Mouse (Mus musculus) G1E-ER4 (cell line): ENCODE data around the gene Acta1. TPM values are rescaled to one million over a fixed set of nuclear protein-coding genes. Genes with fewer than 3 reads are reported as not detected.

Experiments used
- GATA1 ChIP-seq: IDR thresholded peaks from one replicate; pipeline ENCODE4 v1.8.0; 2012; ENCODE audit warnings: low read length, inconsistent platforms
- polyA plus RNA-seq: library from polyadenylated mRNA; stranded (reverse); fragments of >175 nt; gene quantifications from 2 replicates; pipeline ENCODE4 v1.2.3, GENCODE M21; 2012

Gene Acta1
- polyA plus RNA-seq, 1 experiment, result not detected

- TF ChIP-seq GATA1, result no peak
These were observed 2.5 kb downstream of the Acta1 start for GRCm38 (mm10) chr8:123891883-123892585.

- no peak for TF ChIP-seq GATA1
These were observed 3.3 kb downstream of the Acta1 start for GRCm38 (mm10) chr8:123891271-123891670.

DNA sequence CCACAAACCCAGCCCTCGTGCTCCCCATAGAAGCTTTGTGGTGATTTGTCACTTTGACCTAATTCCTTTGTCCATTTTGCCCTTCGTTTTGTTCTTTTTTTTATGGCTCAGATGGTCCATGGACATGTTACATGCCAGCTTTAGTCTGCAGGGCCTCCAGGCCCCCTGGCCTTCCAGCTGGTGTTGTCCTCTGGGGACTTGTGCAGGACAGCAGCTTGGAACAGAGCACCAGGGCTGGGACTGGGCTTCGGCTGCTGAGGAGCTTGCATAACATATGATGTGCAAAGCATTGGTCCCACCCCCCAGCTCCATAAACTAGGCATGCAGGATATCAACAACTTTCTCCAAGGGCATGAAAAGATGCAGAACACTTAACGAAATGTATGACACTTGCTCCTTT lies 4.8 kb downstream of the Acta1 start:
- TF ChIP-seq GATA1, result no peak

GRCm38 (mm10) chr8:123887956-123888355 lies 6.6 kb downstream of the Acta1 start:
- TF ChIP-seq GATA1, result no peak

DNA sequence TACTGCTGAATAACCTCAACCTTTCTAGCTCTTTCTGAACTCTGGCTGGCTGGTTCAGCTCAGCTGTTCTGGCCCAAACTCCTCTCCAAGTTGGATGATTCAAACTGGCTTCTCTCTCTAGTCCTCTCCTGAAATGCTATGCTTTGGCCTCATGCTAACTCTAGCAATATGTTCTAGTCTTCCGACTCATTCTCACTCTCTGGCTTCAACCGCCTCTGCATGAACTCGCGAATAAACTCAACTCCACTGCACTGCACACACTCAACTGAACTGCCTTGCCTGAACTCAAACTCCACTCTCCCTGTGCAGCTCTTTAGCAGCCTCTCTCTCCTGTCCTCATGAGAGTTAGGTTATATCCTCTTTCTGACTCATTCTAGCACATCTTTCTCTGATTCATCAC lies 7.4 kb downstream of the Acta1 start:
- TF ChIP-seq GATA1, result no peak

DNA sequence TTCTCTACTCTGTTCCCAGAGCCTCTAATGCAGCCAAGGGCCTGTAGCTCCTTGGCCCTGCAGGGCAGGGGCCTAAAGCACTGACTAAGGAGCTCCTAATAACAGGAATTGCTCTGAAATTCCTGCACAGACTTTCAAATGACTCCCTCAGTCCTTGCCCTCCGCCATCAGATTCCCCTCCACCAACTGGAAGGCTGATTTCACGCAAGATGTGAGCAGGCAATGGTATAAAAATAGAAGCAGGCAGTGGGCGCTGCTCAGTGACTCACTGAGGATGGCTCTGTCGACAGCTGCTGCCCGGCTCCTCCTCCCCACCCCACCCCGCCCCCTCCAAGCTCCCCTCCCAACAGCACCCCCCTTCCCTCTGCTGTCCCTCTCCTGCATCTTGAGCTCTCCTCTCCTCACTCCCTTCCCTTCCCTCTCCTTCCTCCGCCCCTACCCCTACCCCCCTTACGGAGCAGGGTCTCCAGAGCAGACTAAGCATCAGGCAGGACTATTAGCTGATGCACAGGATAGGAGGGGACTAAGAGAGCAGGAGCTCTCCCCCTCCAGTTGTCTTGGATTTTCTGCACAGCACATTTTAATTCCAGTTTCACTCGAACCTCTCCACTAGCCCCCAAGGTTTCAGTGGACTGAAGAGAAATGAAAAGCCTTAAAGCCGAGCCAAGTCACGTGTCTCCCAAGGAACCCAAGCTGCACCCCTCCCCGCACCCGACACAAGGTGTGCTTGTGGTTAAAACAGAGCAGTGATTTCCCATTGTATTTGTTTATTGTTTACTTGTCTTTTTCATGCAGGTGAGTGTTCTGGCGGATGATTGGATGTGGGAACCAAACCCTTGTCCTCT lies 9.6 kb downstream of the Acta1 start:
- no peak for TF ChIP-seq GATA1

- no peak for TF ChIP-seq GATA1
These were observed 11.5 kb downstream of the Acta1 start for GRCm38 (mm10) chr8:123883094-123883493.

- no peak for TF ChIP-seq GATA1
These were observed 12.1 kb downstream of the Acta1 start for GRCm38 (mm10) chr8:123882412-123882811.

GRCm38 (mm10) chr8:123880821-123881350 lies 13.7 kb downstream of the Acta1 start:
- no peak for TF ChIP-seq GATA1

- TF ChIP-seq GATA1, result no peak
These were observed 14.3 kb downstream of the Acta1 start for GRCm38 (mm10) chr8:123880271-123880670.

- no peak for TF ChIP-seq GATA1
These were observed 16.7 kb downstream of the Acta1 start for GRCm38 (mm10) chr8:123877865-123878264.

DNA sequence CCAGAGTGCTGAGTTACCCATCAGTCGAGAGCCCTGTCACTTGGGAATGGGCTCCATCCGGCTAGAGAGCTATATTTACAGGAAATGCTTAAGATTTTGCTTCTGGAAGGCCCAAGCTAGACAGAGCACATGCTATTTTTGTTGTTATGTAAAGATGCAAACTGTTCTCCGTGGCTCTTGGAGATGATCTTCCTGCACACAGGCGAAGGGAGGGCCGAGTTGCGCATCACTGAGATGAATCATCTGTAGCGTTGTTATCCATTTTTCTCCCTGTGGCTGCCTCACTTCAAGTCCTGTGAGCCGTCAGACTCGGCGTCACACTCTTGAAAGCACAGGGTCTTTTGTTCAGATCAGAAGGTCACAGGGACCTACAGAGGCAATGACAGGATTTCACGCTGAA lies 20.2 kb downstream of the Acta1 start:
- TF ChIP-seq GATA1, result no peak

DNA sequence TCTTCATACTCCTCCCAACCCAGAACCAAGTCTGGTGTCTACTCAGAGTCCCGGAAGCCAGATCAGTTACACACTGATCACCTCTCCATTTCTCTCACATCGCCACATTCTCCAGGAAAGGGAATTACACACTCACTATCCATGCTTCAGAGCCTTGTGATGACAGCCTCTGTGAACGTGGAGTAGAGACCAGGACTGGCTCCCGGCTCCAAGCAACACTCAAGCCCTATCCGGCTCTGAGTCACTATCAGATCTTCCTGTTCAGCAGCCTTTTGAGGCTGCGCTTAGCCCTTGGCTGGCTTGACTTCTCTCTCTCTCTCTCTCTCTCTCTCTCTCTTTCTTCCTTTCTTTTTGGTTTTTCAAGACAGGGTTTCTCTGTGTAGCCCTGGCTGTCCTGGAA lies 21.2 kb downstream of the Acta1 start:
- TF ChIP-seq GATA1, result no peak

GRCm38 (mm10) chr8:123872048-123872447 lies 22.5 kb downstream of the Acta1 start:
- TF ChIP-seq GATA1, result no peak

GRCm38 (mm10) chr8:123866971-123867370 lies 27.6 kb downstream of the Acta1 start:
- no peak for TF ChIP-seq GATA1

- no peak for TF ChIP-seq GATA1
These were observed 28.8 kb downstream of the Acta1 start for GRCm38 (mm10) chr8:123865786-123866185.

DNA sequence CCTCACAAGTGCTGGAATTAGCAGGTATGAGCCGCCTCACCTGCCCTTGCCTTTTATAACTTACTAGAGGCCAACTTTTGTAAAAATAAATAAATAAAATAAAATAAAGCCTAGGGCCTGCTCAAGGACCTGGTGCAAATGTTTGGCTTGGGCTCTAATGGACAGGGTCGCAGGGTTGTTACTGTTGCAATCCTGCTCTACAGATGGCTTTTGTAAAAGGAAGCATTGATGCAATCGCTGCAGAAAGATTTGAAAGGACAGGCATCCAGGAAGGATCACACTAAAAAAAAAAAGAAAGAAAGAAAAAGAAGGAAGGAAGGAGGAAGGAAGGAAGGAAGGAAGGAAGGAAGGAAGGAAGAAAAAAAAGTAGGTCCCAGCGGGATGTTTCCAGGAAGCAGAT lies 34.2 kb downstream of the Acta1 start:
- no peak for TF ChIP-seq GATA1
